Mouse (Mus musculus) CH12.LX (cell line): ENCODE measurements around the gene Exo5. TPM values are rescaled to one million over a fixed set of nuclear protein-coding genes. Genes with fewer than 3 reads are reported as not detected.
A peak's percentile ranks its signal among the peaks of the same experiment; 100 is the strongest.

ENCODE experiments used
- DNase-seq: peaks from one replicate; pipeline ENCODE4 v3.0.0-alpha.2; 2013; ENCODE audit errors: extremely low read depth
- H3K27ac ChIP-seq: 2 replicates; pipeline ENCODE4 v1.5.1; 2012; ENCODE audit warnings: low read depth, mild to moderate bottlenecking, control low read depth, moderate library complexity; ENCODE audit not compliant: insufficient read depth
- H3K27me3 ChIP-seq: replicated peaks from 2 replicates; pipeline ENCODE3; 2012; ENCODE audit warnings: inconsistent platforms
- H3K36me3 ChIP-seq, 2 experiments: replicated peaks in 1 of 2; 2 replicates each; pipeline versions ENCODE3 to v1.6.1; 2012; ENCODE audit warnings: inconsistent platforms in 1 of 2, low read length in 1 of 2, mild to moderate bottlenecking in 1 of 2, mixed read lengths in 1 of 2, moderate library complexity in 1 of 2; ENCODE audit not compliant: control insufficient read depth in 1 of 2, insufficient read depth in 1 of 2
- H3K4me1 ChIP-seq, 2 experiments: 2 replicates each; pipeline ENCODE4 v1.6.1; 2012; ENCODE audit warnings: inconsistent platforms in 1 of 2, moderate library complexity in 1 of 2; ENCODE audit not compliant: insufficient read depth in 2 of 2, control insufficient read depth in 1 of 2
- H3K4me2 ChIP-seq: 2 replicates; pipeline ENCODE4 v1.6.1; 2012; ENCODE audit warnings: low read depth, mild to moderate bottlenecking, control low read depth; ENCODE audit not compliant: poor library complexity, insufficient read depth, severe bottlenecking
- H3K4me3 ChIP-seq, 3 experiments: fragments of 150-350 bp in 1 of 3; sonication (generic) in 1 of 3; replicated peaks in 1 of 3; 2 replicates each; pipeline versions ENCODE3 to v1.5.1; 2011 to 2012; ENCODE audit warnings: low read depth in 2 of 3, low read length in 2 of 3, mild to moderate bottlenecking in 2 of 3, moderate library complexity in 2 of 3, control low read depth in 1 of 3, improper control_type of control experiment in 1 of 3, inconsistent platforms in 1 of 3, mixed read lengths in 1 of 3; ENCODE audit not compliant: poor library complexity in 1 of 3
- H3K79me2 ChIP-seq: replicated peaks from 2 replicates; pipeline ENCODE4 v1.6.1; 2012; ENCODE audit warnings: mild to moderate bottlenecking, moderate library complexity; ENCODE audit not compliant: control insufficient read depth, poor library complexity, insufficient read depth, severe bottlenecking; ENCODE audit errors: extremely low read depth
- H3K9ac ChIP-seq: 2 replicates; pipeline ENCODE4 v1.6.1; 2012; ENCODE audit warnings: low read depth, mild to moderate bottlenecking, control low read depth, moderate library complexity; ENCODE audit not compliant: insufficient read depth
- H3K9me3 ChIP-seq: replicated peaks from 2 replicates; pipeline ENCODE3; 2012; ENCODE audit warnings: low read length, inconsistent platforms, mixed read lengths
- CHD1 ChIP-seq: IDR thresholded peaks from 2 replicates; pipeline ENCODE4 v1.6.1; 2012; ENCODE audit warnings: low read depth, low read length, improper control_type of control experiment, inconsistent platforms
- CTCF ChIP-seq, 2 experiments: IDR thresholded peaks in 1 of 2; conservative IDR thresholded peaks in 1 of 2; 2 replicates each; pipeline ENCODE4 v1.5.1; 2011 to 2012; ENCODE audit warnings: low read depth in 2 of 2, low read length in 2 of 2, improper control_type of control experiment in 1 of 2, inconsistent platforms in 1 of 2, mild to moderate bottlenecking in 1 of 2, moderate library complexity in 1 of 2
- E2F4 ChIP-seq: IDR thresholded peaks from 2 replicates; pipeline ENCODE4 v1.6.1; 2011; ENCODE audit warnings: low read depth, low read length, improper control_type of control experiment; ENCODE audit not compliant: insufficient replicate concordance
- ELF1 ChIP-seq: IDR thresholded peaks from 2 replicates; pipeline ENCODE4 v1.6.1; 2014; ENCODE audit warnings: low read depth, mild to moderate bottlenecking, inconsistent platforms, low read length, improper control_type of control experiment
- EP300 ChIP-seq: IDR thresholded peaks from 2 replicates; pipeline ENCODE4 v1.6.1; 2011; ENCODE audit warnings: low read length, improper control_type of control experiment
- IRF4 ChIP-seq: IDR thresholded peaks from 2 replicates; pipeline ENCODE4 v1.6.1; 2014; ENCODE audit warnings: low read depth, mild to moderate bottlenecking, inconsistent platforms, low read length, improper control_type of control experiment
- JUN ChIP-seq: IDR thresholded peaks from 2 replicates; pipeline ENCODE4 v1.6.1; 2011; ENCODE audit warnings: low read depth, mild to moderate bottlenecking, low read length, improper control_type of control experiment, moderate library complexity; ENCODE audit not compliant: insufficient read depth
- MYC ChIP-seq: IDR thresholded peaks from 2 replicates; pipeline ENCODE4 v1.6.1; 2011; ENCODE audit warnings: low read depth, mild to moderate bottlenecking, improper control_type of control experiment, low read length
- NELFE ChIP-seq: IDR thresholded peaks from 2 replicates; pipeline ENCODE4 v1.6.1; 2011; ENCODE audit warnings: low read depth, low read length, improper control_type of control experiment
- POLR2AphosphoS2 ChIP-seq: IDR thresholded peaks from 2 replicates; pipeline ENCODE4 v1.6.1; 2011; ENCODE audit warnings: low read depth, low read length, improper control_type of control experiment
- RAD21 ChIP-seq: IDR thresholded peaks from 2 replicates; pipeline ENCODE4 v1.6.1; 2011; ENCODE audit warnings: low read depth, mild to moderate bottlenecking, low read length, improper control_type of control experiment, moderate library complexity
- SMC3 ChIP-seq: IDR thresholded peaks from 2 replicates; pipeline ENCODE4 v1.6.1; 2011; ENCODE audit warnings: low read depth, low read length, improper control_type of control experiment
- TBP ChIP-seq: conservative IDR thresholded peaks from 2 replicates; pipeline ENCODE4 v1.6.1; 2011; ENCODE audit warnings: low read depth, low read length, improper control_type of control experiment
- TCF12 ChIP-seq: IDR thresholded peaks from 2 replicates; pipeline ENCODE4 v1.6.1; 2014; ENCODE audit warnings: low read depth, mild to moderate bottlenecking, inconsistent platforms, low read length, improper control_type of control experiment
- UBTF ChIP-seq: IDR thresholded peaks from 2 replicates; pipeline ENCODE4 v1.6.1; 2012; ENCODE audit warnings: low read depth, mild to moderate bottlenecking, inconsistent platforms, low read length, improper control_type of control experiment, moderate library complexity
- ZC3H11A ChIP-seq: IDR thresholded peaks from 2 replicates; pipeline ENCODE4 v1.6.1; 2012; ENCODE audit warnings: low read depth, mild to moderate bottlenecking, inconsistent platforms, low read length, improper control_type of control experiment
- dilution Hi-C: fragments of 300-500 bp; cut with MboI; formaldehyde crosslinking; loops from 2 replicates; pipeline ENCODE4 v1.14.3; 2020; ENCODE audit warnings: low sequenced_read_pairs; ENCODE audit not compliant: extremely low pct_unique_long_range_greater_than_20kb, extremely low pct_ligation_motif_present
- in situ Hi-C: fragments of 300-500 bp; cut with MboI; formaldehyde crosslinking; loops from 3 replicates; pipeline ENCODE4 v1.14.3; 2019; ENCODE audit warnings: low sequenced_read_pairs, low pct_ligation_motif_present, low pct_unique_long_range_greater_than_20kb, mixed read lengths
- polyA plus RNA-seq: library from polyadenylated mRNA; unstranded; fragments of >175 nt; gene quantifications from 2 replicates; pipeline ENCODE4 v1.2.1, GENCODE M21; 2012; ENCODE audit warnings: low read depth; ENCODE audit not compliant: insufficient read length
- total RNA-seq, 2 experiments: library from RNA; depleted of rRNA; stranded (reverse); fragments of 300-350 nt in 1 of 2; fragments of >200 nt in 1 of 2; gene quantifications; 2 replicates each; pipeline ENCODE4 v1.2.3; 2012 to 2014

The Exo5 gene
- total and polyA plus RNA-seq, 3 experiments = 13.4 to 25.3 (median 23.0) TPM

- in situ Hi-C loops (no loop called here), dilution Hi-C loops (no loop called here)
- H3K27me3 ChIP-seq = peaks cover 3% of the 10 kb centered on the region
- H3K4me3 ChIP-seq = no peak overlapping the region
- H3K36me3 ChIP-seq = no peaks in the 10 kb centered on the region
- DNase-seq = peak; percentile 63
- H3K9me3 ChIP-seq = no peaks in the 10 kb centered on the region
- no peaks in the 10 kb centered on the region for H3K79me2 ChIP-seq
- H3K9ac ChIP-seq = no peak overlapping the region
- H3K27ac ChIP-seq = no peak overlapping the region
- peaks cover 7 to 30% of the 10 kb centered on the region in 2 experiments for H3K4me1 ChIP-seq
- no peak overlapping the region for H3K4me2 ChIP-seq
- peak; percentile 54 to 94 for TF ChIP-seq CTCF (conservative IDR thresholded peaks at IDR 0.05 in 1 of 2, IDR thresholded peaks at IDR 0.05 in 1 of 2; ENCODE audit: low read depth in 2 of 2, low read length in 2 of 2)
- peak; percentile 37; the same call in 1 of the 2 replicates for TF ChIP-seq IRF4
- peak; percentile 29; the same call in 1 of the 2 replicates for TF ChIP-seq NELFE
- TF ChIP-seq ZC3H11A = peak; percentile 68
- TF ChIP-seq RAD21 = peak; percentile 88
- no peak for TF ChIP-seq EP300
- TF ChIP-seq SMC3 = peak; percentile 82
- no peak for TF ChIP-seq JUN
- TF ChIP-seq, all 38 proteins: peak for 6
These were observed 37.3 kb downstream of the Exo5 start for GRCm38 (mm10) chr4:120887381-120888112.

DNA sequence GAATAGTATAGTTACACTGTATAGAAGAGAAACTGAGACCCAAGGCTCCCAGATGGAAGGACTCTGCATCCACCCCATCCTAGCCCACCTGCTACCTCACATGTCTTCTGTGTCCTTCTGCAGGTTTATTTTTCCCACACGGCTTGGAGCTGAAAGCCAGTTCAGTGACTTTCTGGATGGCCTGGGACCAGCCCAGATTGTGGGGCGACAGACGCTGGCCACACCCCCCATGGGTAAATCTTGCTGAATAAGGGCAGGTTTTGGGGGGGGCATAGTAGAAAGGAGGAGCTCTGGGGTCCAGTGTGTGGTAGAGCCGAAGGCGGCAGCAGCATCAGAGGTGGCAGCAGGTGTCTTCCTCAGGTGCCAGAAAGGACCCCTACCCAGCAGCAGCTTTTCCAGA, 38.0 kb downstream of the Exo5 start:
- dilution Hi-C loops = no loop called here
- Histone ChIP-seq H3K36me3 (no peaks in the 10 kb centered on the region), H3K79me2 (no peaks in the 10 kb centered on the region), H3K9me3 (no peaks in the 10 kb centered on the region), H3K9ac (no peak overlapping the region), H3K4me2 (no peak overlapping the region), H3K27ac (no peak overlapping the region), H3K4me1 (peaks cover 9 to 36% of the 10 kb centered on the region in 2 experiments), H3K4me3 (no peak overlapping the region), H3K27me3 (no peaks in the 10 kb centered on the region)
- TF ChIP-seq E2F4 (no peak), RAD21 (no peak), ELF1 (no peak), TBP (no peak), UBTF (no peak), CHD1 (no peak)
- no peak for DNase-seq
- in situ Hi-C loops = no loop called here

- DNase-seq = no peak
- dilution Hi-C loops = no loop called here
- no peaks in the 10 kb centered on the region for H3K79me2 ChIP-seq
- no peaks in the 10 kb centered on the region for H3K9me3 ChIP-seq
- H3K9ac ChIP-seq = no peak overlapping the region
- in situ Hi-C loops = no loop called here
- no peaks in the 10 kb centered on the region for H3K27me3 ChIP-seq
- no peak overlapping the region for H3K27ac ChIP-seq
- no peak overlapping the region for H3K4me3 ChIP-seq
- H3K4me2 ChIP-seq = no peak overlapping the region
- H3K4me1 ChIP-seq = peaks cover 16 to 43% of the 10 kb centered on the region in 2 experiments
- H3K36me3 ChIP-seq = no peaks in the 10 kb centered on the region
- TF ChIP-seq NELFE (no peak), POLR2AphosphoS2 (no peak), MYC (no peak), TCF12 (no peak), CHD1 (no peak)
- TF ChIP-seq, all 38 proteins: peak for 0
These were observed 38.7 kb downstream of the Exo5 start for GRCm38 (mm10) chr4:120886131-120886530.
